Mouse (Mus musculus): ENCODE measurements at regions not wholly inside any gene's neighbourhood (a gene's known extent, or its start where the extent isn't known, plus 50 kb on each side); places are given as distances from the start of the nearest gene placed in this dataset.

GRCm38 (mm10) chr2:167748297-167748696, 58.7 kb upstream of the Tmem189 start:
- no peak for DNase-seq (ENCODE audit: low read depth)
- no peak for TF ChIP-seq CTCF (IDR thresholded peaks at IDR 0.05; ENCODE audit: borderline replicate concordance, extremely low read depth, insufficient read depth, insufficient read length)
- no peak for TF ChIP-seq POLR2A (IDR thresholded peaks at IDR 0.05; ENCODE audit: borderline replicate concordance, extremely low read depth, insufficient read depth, insufficient read length, poor library complexity, severe bottlenecking)

- TF ChIP-seq CTCF (IDR thresholded peaks at IDR 0.05; ENCODE audit: borderline replicate concordance, extremely low read depth, insufficient read depth, insufficient read length) (no peak), POLR2A (IDR thresholded peaks at IDR 0.05; ENCODE audit: borderline replicate concordance, extremely low read depth, insufficient read depth, insufficient read length, poor library complexity, severe bottlenecking) (no peak)
- peak; percentile 51 for DNase-seq (ENCODE audit: low read depth)
Observed at GRCm38 (mm10) chr2:167747164-167747843, 57.7 kb upstream of the Tmem189 start.

- DNase-seq (ENCODE audit: low read depth): no peak
- no peak for TF ChIP-seq POLR2A (IDR thresholded peaks at IDR 0.05; ENCODE audit: borderline replicate concordance, extremely low read depth, insufficient read depth, insufficient read length, poor library complexity, severe bottlenecking)
Observed at GRCm38 (mm10) chr2:167746344-167746743, 56.7 kb upstream of the Tmem189 start.

- peak; percentile 49 for DNase-seq (ENCODE audit: low read depth)
- TF ChIP-seq POLR2A (IDR thresholded peaks at IDR 0.05; ENCODE audit: borderline replicate concordance, extremely low read depth, insufficient read depth, insufficient read length, poor library complexity, severe bottlenecking) (no peak), CTCF (IDR thresholded peaks at IDR 0.05; ENCODE audit: borderline replicate concordance, extremely low read depth, insufficient read depth, insufficient read length) (no peak)
Observed at GRCm38 (mm10) chr2:167745409-167745808, 55.8 kb upstream of the Tmem189 start.

GRCm38 (mm10) chr2:167744080-167744479, 54.5 kb upstream of the Tmem189 start:
- no peak for TF ChIP-seq CTCF (IDR thresholded peaks at IDR 0.05; ENCODE audit: borderline replicate concordance, extremely low read depth, insufficient read depth, insufficient read length)
- TF ChIP-seq POLR2A (IDR thresholded peaks at IDR 0.05; ENCODE audit: borderline replicate concordance, extremely low read depth, insufficient read depth, insufficient read length, poor library complexity, severe bottlenecking): no peak
- DNase-seq (ENCODE audit: low read depth): no peak

- no peak for DNase-seq (ENCODE audit: low read depth)
- TF ChIP-seq POLR2A (IDR thresholded peaks at IDR 0.05; ENCODE audit: borderline replicate concordance, extremely low read depth, insufficient read depth, insufficient read length, poor library complexity, severe bottlenecking) (no peak), CTCF (IDR thresholded peaks at IDR 0.05; ENCODE audit: borderline replicate concordance, extremely low read depth, insufficient read depth, insufficient read length) (no peak)
Observed at GRCm38 (mm10) chr2:167742479-167742878, 52.9 kb upstream of the Tmem189 start.

- TF ChIP-seq CTCF (IDR thresholded peaks at IDR 0.05; ENCODE audit: borderline replicate concordance, extremely low read depth, insufficient read depth, insufficient read length): no peak
- DNase-seq (ENCODE audit: low read depth): peak; percentile 29
Observed at GRCm38 (mm10) chr2:167740516-167741189, 51.0 kb upstream of the Tmem189 start.
